Mouse (Mus musculus): ENCODE data around the gene Abcc9. TPM values are rescaled to one million over a fixed set of nuclear protein-coding genes. Genes with fewer than 3 reads are reported as not detected.
A peak's percentile ranks its signal among the peaks of the same experiment; 100 is the strongest.

Abcc9 gene
- polyA plus RNA-seq, 1 experiment from 2014 or later = 31.0 TPM

DNA sequence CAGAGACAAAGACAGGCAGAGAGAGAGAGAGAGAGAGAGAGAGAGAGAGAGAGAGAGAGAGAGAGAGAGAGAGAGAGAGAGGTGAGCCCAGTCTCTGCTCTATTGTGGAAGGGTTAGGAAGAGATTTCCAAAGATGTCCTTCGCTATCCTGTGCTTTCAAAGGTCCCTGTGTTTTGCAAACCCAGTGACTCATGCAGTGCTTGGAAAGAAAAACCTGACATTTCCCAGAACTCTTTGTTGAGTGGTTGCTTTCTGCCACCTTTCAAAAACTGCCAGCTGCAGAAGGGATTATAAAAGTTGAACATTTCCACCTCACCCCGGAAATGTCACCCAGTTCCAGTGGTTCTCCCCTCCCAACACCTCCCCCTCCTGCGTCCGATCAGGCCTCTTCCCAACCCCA is 123.3 kb downstream of the Abcc9 start:
- Histone ChIP-seq H3K27ac (ENCODE audit: low read length) (no peak overlapping the region), H3K4me3 (ENCODE audit: low read depth, low read length) (no peak overlapping the region), H3K36me3 (ENCODE audit: control insufficient read depth, insufficient read depth, low read length) (no peaks in the 10 kb centered on the region), H3K9ac (replicated peaks; ENCODE audit: low read depth, low read length) (no peak overlapping the region), H3K4me1 (ENCODE audit: control insufficient read depth, insufficient read depth, low read length) (no peaks in the 10 kb centered on the region), H3K4me2 (replicated peaks; ENCODE audit: low read depth, low read length) (no peak overlapping the region), H3K27me3 (ENCODE audit: control insufficient read depth, insufficient read depth, low read length) (no peaks in the 10 kb centered on the region), H3K9me3 (ENCODE audit: control insufficient read depth, low read depth, low read length) (no peaks in the 10 kb centered on the region)
- WGBS = 58% methylated on average over 4 of the region's 4 CpGs
- no peak for ATAC-seq (ENCODE audit: insufficient number of reproducible peaks, insufficient read depth, low FRiP score, low read depth)

DNA sequence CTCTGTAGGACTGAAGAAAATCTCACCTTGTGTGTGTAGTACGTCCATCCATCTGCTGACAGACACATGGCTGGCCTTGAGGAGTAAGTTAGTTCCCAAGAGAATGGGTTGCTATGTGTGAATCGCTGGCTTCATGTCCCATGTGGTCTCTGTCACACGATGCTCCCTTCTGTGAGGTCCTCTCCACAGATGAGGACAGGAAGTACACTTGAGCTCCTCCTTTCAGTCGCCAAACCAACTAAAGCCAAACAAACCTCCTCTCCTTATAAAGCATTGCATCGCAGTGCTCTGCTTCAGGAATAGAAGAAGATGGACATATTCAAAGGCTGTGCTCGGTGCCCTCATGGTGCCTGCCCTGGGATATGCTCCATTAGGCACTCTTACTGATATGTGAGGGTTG is 124.3 kb downstream of the Abcc9 start:
- Histone ChIP-seq H3K4me1 (ENCODE audit: control insufficient read depth, insufficient read depth, low read length) (no peaks in the 10 kb centered on the region), H3K27ac (ENCODE audit: low read length) (no peak overlapping the region), H3K27me3 (ENCODE audit: control insufficient read depth, insufficient read depth, low read length) (no peaks in the 10 kb centered on the region), H3K4me2 (replicated peaks; ENCODE audit: low read depth, low read length) (no peak overlapping the region), H3K4me3 (ENCODE audit: low read depth, low read length) (no peak overlapping the region), H3K9me3 (ENCODE audit: control insufficient read depth, low read depth, low read length) (no peaks in the 10 kb centered on the region), H3K36me3 (ENCODE audit: control insufficient read depth, insufficient read depth, low read length) (no peaks in the 10 kb centered on the region), H3K9ac (replicated peaks; ENCODE audit: low read depth, low read length) (no peak overlapping the region)
- WGBS = 80% methylated on average over 6 of the region's 6 CpGs
- no peak for ATAC-seq (ENCODE audit: insufficient number of reproducible peaks, insufficient read depth, low FRiP score, low read depth)

DNA sequence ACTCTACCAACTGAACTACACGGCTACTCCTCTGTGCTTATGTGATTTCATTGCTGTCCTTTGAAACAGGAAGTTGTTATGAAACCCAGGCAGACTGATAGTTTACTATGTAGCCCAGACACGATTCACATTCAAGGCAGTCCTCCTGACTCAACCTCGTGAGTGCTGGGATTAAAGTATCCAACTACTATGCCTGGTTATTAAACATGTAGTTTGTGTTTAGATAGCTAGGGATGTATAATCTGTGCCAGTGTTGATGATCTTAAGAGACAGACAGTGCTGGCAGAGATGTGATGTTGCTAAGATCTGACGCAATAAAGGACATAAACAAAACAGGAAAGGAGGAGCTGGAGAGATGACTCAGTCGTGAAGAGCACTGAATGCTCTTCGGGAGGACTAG is 129.2 kb downstream of the Abcc9 start:
- Histone ChIP-seq H3K9ac (replicated peaks; ENCODE audit: low read depth, low read length) (no peak overlapping the region), H3K36me3 (ENCODE audit: control insufficient read depth, insufficient read depth, low read length) (no peaks in the 10 kb centered on the region), H3K9me3 (ENCODE audit: control insufficient read depth, low read depth, low read length) (no peaks in the 10 kb centered on the region), H3K4me3 (ENCODE audit: low read depth, low read length) (no peak overlapping the region), H3K4me1 (ENCODE audit: control insufficient read depth, insufficient read depth, low read length) (no peaks in the 10 kb centered on the region), H3K27me3 (ENCODE audit: control insufficient read depth, insufficient read depth, low read length) (peaks cover 4% of the 10 kb centered on the region; the same call in 1 of the 2 replicates), H3K27ac (ENCODE audit: low read length) (peak overlapping the region; percentile 97; the same call in 1 of the 2 replicates), H3K4me2 (replicated peaks; ENCODE audit: low read depth, low read length) (peak overlapping the region; percentile 50; the same call in 1 of the 2 replicates)
- WGBS = 42% methylated on average over 6 of the region's 6 CpGs
- no peak for ATAC-seq (ENCODE audit: insufficient number of reproducible peaks, insufficient read depth, low FRiP score, low read depth)

DNA sequence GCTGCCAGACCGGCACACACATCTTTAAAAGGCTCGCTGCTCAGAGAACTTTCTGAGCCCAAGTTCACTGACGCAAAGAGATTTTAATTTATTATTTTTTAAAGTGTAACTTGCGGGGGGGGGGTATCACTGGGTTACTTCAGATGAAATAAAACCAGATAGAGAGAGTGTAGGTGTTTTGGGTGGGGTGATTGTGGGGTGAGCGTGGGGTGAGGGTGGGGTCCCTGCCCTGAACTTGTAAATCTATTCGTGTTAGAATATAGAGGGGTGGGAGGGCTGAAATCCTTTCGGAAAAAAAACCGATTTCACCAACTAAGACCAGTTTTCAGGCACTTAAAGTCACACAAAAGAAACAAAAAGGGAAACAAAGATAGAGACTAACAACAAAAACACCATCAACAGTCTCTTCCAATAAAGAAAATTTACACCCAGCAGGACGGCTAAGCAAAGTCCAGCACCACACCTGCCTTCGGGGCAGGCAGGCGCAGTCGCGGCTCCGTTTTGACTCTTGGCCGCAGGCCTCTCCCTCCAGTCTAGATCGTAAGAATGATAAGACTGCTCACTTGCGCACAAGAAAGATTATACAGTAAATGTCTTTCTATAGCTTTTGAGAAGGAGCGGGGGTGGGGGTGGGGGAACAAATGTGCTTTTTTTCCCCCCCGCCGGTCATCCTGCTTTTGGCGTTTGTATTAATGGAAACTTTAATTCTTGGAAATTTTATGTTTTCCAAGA is 130.3 kb downstream of the Abcc9 start:
- peaks cover 7% of the 10 kb centered on the region; the same call in 1 of the 2 replicates for H3K4me1 ChIP-seq (ENCODE audit: control insufficient read depth, insufficient read depth, low read length)
- H3K9me3 ChIP-seq (ENCODE audit: control insufficient read depth, low read depth, low read length) = no peaks in the 10 kb centered on the region
- H3K36me3 ChIP-seq (ENCODE audit: control insufficient read depth, insufficient read depth, low read length) = no peaks in the 10 kb centered on the region
- H3K4me2 ChIP-seq (replicated peaks; ENCODE audit: low read depth, low read length) = peak overlapping the region; percentile 50
- peaks cover 4% of the 10 kb centered on the region; the same call in 1 of the 2 replicates for H3K27me3 ChIP-seq (ENCODE audit: control insufficient read depth, insufficient read depth, low read length)
- H3K4me3 ChIP-seq (ENCODE audit: low read depth, low read length) = peak overlapping the region; percentile 53
- H3K27ac ChIP-seq (ENCODE audit: low read length) = peak overlapping the region; percentile 97
- ATAC-seq (ENCODE audit: insufficient number of reproducible peaks, insufficient read depth, low FRiP score, low read depth) = 0 out of 2 replicates have a peak, but pooled peaks have one; percentile 5
- 5% methylated on average over 21 of the region's 21 CpGs for WGBS
- peak overlapping the region; percentile 67 for H3K9ac ChIP-seq (replicated peaks; ENCODE audit: low read depth, low read length)

DNA sequence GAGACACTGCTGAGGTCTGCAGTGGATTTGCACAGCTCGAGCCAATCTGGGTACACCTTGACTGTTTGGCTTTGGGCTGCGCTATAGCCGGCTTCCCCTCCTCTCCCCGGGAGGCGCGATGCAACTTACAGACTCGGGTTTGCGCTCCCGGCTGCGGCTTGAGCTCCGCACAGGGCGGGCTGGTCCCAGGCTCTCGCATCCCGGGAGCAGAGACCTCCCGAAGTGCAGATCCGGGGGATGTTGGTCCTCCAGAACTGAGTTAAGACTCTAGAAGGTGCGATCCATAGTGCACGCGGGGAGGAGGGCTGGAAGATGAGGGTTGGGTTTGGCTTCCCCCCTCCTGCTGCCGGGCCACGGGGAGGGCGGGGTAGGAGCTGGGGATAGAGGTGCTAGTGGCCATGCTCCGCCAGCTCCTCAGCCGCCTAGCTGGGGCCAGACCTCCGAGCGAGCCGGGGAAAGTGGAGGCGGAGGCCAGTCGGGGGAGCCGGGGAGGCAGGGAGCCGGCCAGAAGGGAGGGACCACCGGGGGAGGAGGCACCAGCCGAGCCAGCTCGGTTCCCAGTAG is 131.0 kb downstream of the Abcc9 start, which contains the start of gene Kcnj8:
Kcnj8 (minus strand) TSS at position 560 of the 564 bp plus-strand sequence.
- Histone ChIP-seq H3K27ac (ENCODE audit: low read length) (peak within 1 kb of the TSS; percentile 97), H3K4me1 (ENCODE audit: control insufficient read depth, insufficient read depth, low read length) (peaks cover 7% of the 10 kb centered on the region; the same call in 1 of the 2 replicates), H3K9ac (replicated peaks; ENCODE audit: low read depth, low read length) (peak within 1 kb of the TSS; percentile 67), H3K9me3 (ENCODE audit: control insufficient read depth, low read depth, low read length) (no peaks in the 10 kb centered on the region), H3K27me3 (ENCODE audit: control insufficient read depth, insufficient read depth, low read length) (peaks cover 4% of the 10 kb centered on the region; the same call in 1 of the 2 replicates), H3K36me3 (ENCODE audit: control insufficient read depth, insufficient read depth, low read length) (no peaks in the 10 kb centered on the region), H3K4me3 (ENCODE audit: low read depth, low read length) (peak within 1 kb of the TSS; percentile 53), H3K4me2 (replicated peaks; ENCODE audit: low read depth, low read length) (peak within 1 kb of the TSS; percentile 50)
- peak; percentile 92 for ATAC-seq (ENCODE audit: insufficient number of reproducible peaks, insufficient read depth, low FRiP score, low read depth)
- WGBS = under 1% methylated on average over 34 of the region's 34 CpGs

DNA sequence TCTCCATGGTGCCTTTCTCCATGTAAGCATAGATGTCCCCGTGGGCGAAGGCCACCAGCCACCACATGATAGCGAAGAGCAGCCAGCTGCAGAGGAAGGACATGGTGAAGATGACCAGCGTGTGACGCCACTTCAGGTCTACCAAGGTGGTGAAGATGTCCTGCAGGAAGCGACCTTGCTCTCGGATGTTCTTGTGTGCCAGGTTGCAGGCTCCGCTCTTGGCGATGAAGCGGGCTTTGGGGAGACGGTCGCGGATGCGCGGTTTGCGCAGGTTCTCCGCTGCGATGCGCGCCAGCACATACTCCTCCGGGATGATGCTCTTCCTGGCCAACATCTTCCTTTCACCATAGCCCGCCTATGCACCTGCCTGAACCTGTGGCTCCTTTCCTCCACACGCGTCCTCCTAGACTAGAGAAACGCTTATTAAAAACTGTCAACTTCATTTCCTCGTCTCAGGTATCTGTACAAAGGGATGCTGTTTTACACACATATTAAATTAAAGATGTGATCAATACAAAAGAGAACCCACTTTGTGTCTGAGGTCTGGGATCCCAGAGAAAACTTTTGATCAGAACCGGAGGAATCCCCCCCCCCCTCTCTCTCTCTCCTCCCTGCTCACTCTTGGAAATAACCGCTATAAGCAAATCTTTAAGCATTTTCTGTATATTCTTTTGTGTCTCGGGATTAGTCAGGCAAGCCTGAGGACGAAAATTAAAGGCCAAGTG is 131.9 kb downstream of the Abcc9 start:
- peak overlapping the region; percentile 53 for H3K4me3 ChIP-seq (ENCODE audit: low read depth, low read length)
- H3K36me3 ChIP-seq (ENCODE audit: control insufficient read depth, insufficient read depth, low read length) = peaks cover 7% of the 10 kb centered on the region; the same call in 1 of the 2 replicates
- peaks cover 4% of the 10 kb centered on the region; the same call in 1 of the 2 replicates for H3K27me3 ChIP-seq (ENCODE audit: control insufficient read depth, insufficient read depth, low read length)
- WGBS = 10% methylated on average over 30 of the region's 30 CpGs
- ATAC-seq (ENCODE audit: insufficient number of reproducible peaks, insufficient read depth, low FRiP score, low read depth) = no peak
- H3K9me3 ChIP-seq (ENCODE audit: control insufficient read depth, low read depth, low read length) = no peaks in the 10 kb centered on the region
- H3K4me2 ChIP-seq (replicated peaks; ENCODE audit: low read depth, low read length) = peak overlapping the region; percentile 50
- H3K9ac ChIP-seq (replicated peaks; ENCODE audit: low read depth, low read length) = peak overlapping the region; percentile 67
- H3K27ac ChIP-seq (ENCODE audit: low read length) = peak overlapping the region; percentile 97
- peaks cover 7% of the 10 kb centered on the region; the same call in 1 of the 2 replicates for H3K4me1 ChIP-seq (ENCODE audit: control insufficient read depth, insufficient read depth, low read length)

DNA sequence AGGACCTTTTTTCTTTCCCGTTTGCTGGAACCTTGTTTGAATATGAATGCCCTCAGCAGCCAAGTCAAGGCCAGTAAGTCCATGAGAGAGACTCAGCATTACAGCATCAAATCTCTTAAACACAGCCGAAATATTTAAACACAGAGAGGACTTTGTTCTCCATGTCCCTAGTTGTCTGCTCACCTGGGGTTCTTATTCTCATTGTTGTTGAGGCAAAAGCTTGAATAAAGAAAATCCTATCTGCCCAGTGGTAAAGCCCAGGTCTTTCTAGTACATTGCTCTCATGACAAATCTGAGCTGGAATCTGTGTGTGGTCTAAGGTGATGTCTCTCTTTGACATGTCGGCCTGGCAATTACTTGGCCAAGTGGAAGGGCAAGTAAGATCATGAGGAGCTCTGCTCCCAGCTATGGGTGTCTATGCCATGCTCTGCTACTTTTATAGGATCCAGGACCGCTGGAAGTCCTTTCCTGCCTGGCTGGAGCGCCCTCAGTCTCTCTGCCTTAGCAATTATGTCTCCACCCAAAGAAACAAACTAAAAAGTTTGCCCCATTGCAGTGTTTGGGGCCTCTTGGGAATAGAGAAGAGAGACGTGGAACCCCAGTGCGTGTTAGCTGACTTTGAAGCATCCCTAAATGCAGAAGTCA is 133.3 kb downstream of the Abcc9 start:
- peak overlapping the region; percentile 67 for H3K9ac ChIP-seq (replicated peaks; ENCODE audit: low read depth, low read length)
- H3K27me3 ChIP-seq (ENCODE audit: control insufficient read depth, insufficient read depth, low read length) = peaks cover 4% of the 10 kb centered on the region; the same call in 1 of the 2 replicates
- H3K9me3 ChIP-seq (ENCODE audit: control insufficient read depth, low read depth, low read length) = no peaks in the 10 kb centered on the region
- peaks cover 7% of the 10 kb centered on the region; the same call in 1 of the 2 replicates for H3K36me3 ChIP-seq (ENCODE audit: control insufficient read depth, insufficient read depth, low read length)
- 45% methylated on average over 7 of the region's 7 CpGs for WGBS
- ATAC-seq (ENCODE audit: insufficient number of reproducible peaks, insufficient read depth, low FRiP score, low read depth) = no peak
- peak overlapping the region; percentile 83; the same call in 1 of the 2 replicates for H3K27ac ChIP-seq (ENCODE audit: low read length)
- peak overlapping the region; percentile 50 for H3K4me2 ChIP-seq (replicated peaks; ENCODE audit: low read depth, low read length)
- H3K4me3 ChIP-seq (ENCODE audit: low read depth, low read length) = peak overlapping the region; percentile 53
- H3K4me1 ChIP-seq (ENCODE audit: control insufficient read depth, insufficient read depth, low read length) = peaks cover 7% of the 10 kb centered on the region; the same call in 1 of the 2 replicates
